8 mouse cellular contexts compared by ENCODE assay signal in the genomic region with DNA sequence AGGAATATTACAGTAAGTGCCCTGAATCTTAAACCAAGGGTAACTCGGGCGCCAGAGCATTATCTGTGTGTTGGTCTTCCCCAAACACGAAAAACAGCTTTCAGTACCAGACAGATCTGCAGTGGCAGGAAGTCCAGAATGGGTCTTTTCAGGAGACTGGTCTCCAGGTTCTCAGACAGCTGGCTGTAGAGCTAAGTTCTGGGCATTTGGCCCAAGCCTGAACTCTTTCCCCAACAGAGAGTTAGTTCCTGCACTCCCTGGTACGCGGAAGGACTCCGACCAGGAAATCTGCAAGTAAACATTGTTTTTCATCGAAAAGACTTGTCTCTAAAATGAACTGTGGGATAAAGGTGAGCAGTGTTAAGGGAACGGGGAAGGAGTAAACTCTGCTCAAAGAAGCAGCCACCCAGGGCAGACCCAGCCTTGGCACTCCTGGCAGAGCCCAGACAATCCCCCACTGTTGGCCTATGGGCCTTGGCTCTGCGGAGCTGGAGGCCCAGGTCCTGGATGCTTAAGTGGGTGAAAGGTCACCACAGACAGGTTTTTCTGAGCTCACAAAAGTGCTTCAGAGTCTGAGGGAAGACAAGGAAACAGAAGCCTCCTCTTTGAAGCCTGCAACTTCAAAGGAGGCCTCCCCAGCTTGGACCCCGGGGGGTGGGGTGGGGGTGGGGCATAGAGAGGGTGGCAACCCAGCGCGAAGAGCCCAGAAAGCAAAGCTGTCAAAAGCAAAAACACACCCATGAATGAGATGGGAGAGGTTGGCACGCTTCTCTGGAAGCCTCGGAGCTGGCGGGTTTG. TPM values are rescaled to one million over a fixed set of nuclear protein-coding genes. Genes with fewer than 3 reads are reported as not detected.
DNase-seq lines count a peak whose midpoint lies in the region; ATAC-seq and TF ChIP-seq lines count a peak whose summit lies in the region.

No protein-coding gene starts in this region.

- peaks cover 27% of the 10 kb centered on the region for H3K4me1 ChIP-seq in thymus, adult 2 months (replicated peaks; ENCODE audit: control insufficient read depth, insufficient read depth, low read length)
- peaks cover 23% of the 10 kb centered on the region for H3K4me1 ChIP-seq in heart, embryonic 11.5 days (ENCODE audit: control insufficient read depth, insufficient read depth, low read length)
- H3K4me1 ChIP-seq in liver, adult 2 months (ENCODE audit: control insufficient read depth, insufficient read depth, low read length): peaks cover 3% of the 10 kb centered on the region
- H3K4me1 ChIP-seq in neural tube, embryonic 11.5 days (ENCODE audit: control insufficient read depth, insufficient read depth, low read length): peaks cover 21% of the 10 kb centered on the region

- peak overlapping the region; percentile 78 for H3K4me2 ChIP-seq in heart, embryonic 11.5 days
- peak overlapping the region; percentile 88 for H3K4me2 ChIP-seq in neural tube, embryonic 11.5 days (ENCODE audit: low read depth)

- 37% methylated on average over 15 of the region's 15 CpGs for WGBS in thymus, adult 2 months
- whole genome bisulfite sequencing in heart, embryonic 11.5 days (ENCODE audit: insufficient replicate concordance): 27% methylated on average over 15 of the region's 15 CpGs
- WGBS in liver, adult 2 months: 5% methylated on average over 15 of the region's 15 CpGs
- 25% methylated on average over 15 of the region's 15 CpGs for WGBS in neural tube, embryonic 11.5 days

- no peak overlapping the region for H3K9ac ChIP-seq in heart, embryonic 11.5 days (ENCODE audit: low read depth, low read length)
- peak overlapping the region; percentile 45 for H3K9ac ChIP-seq in liver, adult 2 months (ENCODE audit: low read depth, low read length)
- no peak overlapping the region for H3K9ac ChIP-seq in neural tube, embryonic 11.5 days (ENCODE audit: low read length)

- no peak overlapping the region for H3K4me3 ChIP-seq in thymus, adult 2 months (ENCODE audit: control insufficient read depth, insufficient read depth, low read length)
- no peak overlapping the region for H3K4me3 ChIP-seq in heart, embryonic 11.5 days (ENCODE audit: low read depth, low read length)
- 0 out of 2 replicates have a peak overlapping the region, but pooled peaks have one; percentile 25 for H3K4me3 ChIP-seq in liver, adult 2 months (ENCODE audit: insufficient read depth, low read depth, low read length)
- no peak overlapping the region; the same call in 1 of the 2 replicates for H3K4me3 ChIP-seq in neural tube, embryonic 11.5 days (ENCODE audit: low read depth, low read length)

- ATAC-seq in heart, embryonic 11.5 days (replicated peaks; ENCODE audit: insufficient number of reproducible peaks, low FRiP score, low TSS enrichment): no peak
- ATAC-seq in neural tube, embryonic 11.5 days (ENCODE audit: insufficient read depth, low FRiP score, low TSS enrichment): no peak
- ATAC-seq in activated CD4-positive, CD25-positive, alpha-beta regulatory T cell, adult 4 months: no peak

- no peak for TF ChIP-seq CTCF in thymus, adult 2 months (IDR thresholded peaks at IDR 0.05; ENCODE audit: borderline replicate concordance, control insufficient read depth, extremely low read depth, insufficient read depth, low read length, poor library complexity)
- TF ChIP-seq CTCF in liver, adult 2 months (IDR thresholded peaks at IDR 0.05; ENCODE audit: low read depth, low read length): no peak

- H3K36me3 ChIP-seq in thymus, adult 2 months (ENCODE audit: control insufficient read depth, insufficient read depth, low read length): no peaks in the 10 kb centered on the region
- H3K36me3 ChIP-seq in heart, embryonic 11.5 days (ENCODE audit: control insufficient read depth, insufficient read depth, low read length): no peaks in the 10 kb centered on the region
- H3K36me3 ChIP-seq in liver, adult 2 months (ENCODE audit: control insufficient read depth, insufficient read depth, low read length): no peaks in the 10 kb centered on the region
- H3K36me3 ChIP-seq in neural tube, embryonic 11.5 days (ENCODE audit: control insufficient read depth, insufficient read depth, low read length): no peaks in the 10 kb centered on the region

- DNase-seq in thymus, postnatal 14 days: peak; percentile 38
- no peak for DNase-seq in thymus, adult 2 months
- DNase-seq in embryo, embryonic 9.5 days (ENCODE audit: extremely low spot score): peak; percentile 67
- DNase-seq in kidney, adult 9 months: peak; percentile 74
- peak; percentile 80 for DNase-seq in liver, adult 2 months (ENCODE audit: extremely low read depth, low read depth, low spot score)
- DNase-seq in neural tube, embryonic 11.5 days (ENCODE audit: low spot score): peak; percentile 39

- no peak for TF ChIP-seq POLR2A in thymus, adult 2 months (IDR thresholded peaks at IDR 0.05; ENCODE audit: control insufficient read depth, extremely low read depth, insufficient read depth, low read length, poor library complexity)
- 0 out of 2 replicates have a peak, but pooled peaks have one; percentile 30 for TF ChIP-seq POLR2A in liver, adult 2 months (IDR thresholded peaks at IDR 0.05; ENCODE audit: extremely low read depth, insufficient read depth, low read length)

- H3K27ac ChIP-seq in thymus, adult 2 months (ENCODE audit: control insufficient read depth, insufficient read depth, low read length): no peak overlapping the region
- H3K27ac ChIP-seq in heart, embryonic 11.5 days (ENCODE audit: low read depth, low read length): peak overlapping the region; percentile 36
- H3K27ac ChIP-seq in liver, adult 2 months (replicated peaks; ENCODE audit: insufficient read depth, low read depth, low read length): peak overlapping the region; percentile 95
- H3K27ac ChIP-seq in neural tube, embryonic 11.5 days (ENCODE audit: low read depth, low read length): 0 out of 2 replicates have a peak overlapping the region, but pooled peaks have one; percentile 54

- peaks cover 5% of the 10 kb centered on the region; the same call in 1 of the 2 replicates for H3K27me3 ChIP-seq in thymus, adult 2 months (ENCODE audit: control insufficient read depth, insufficient read depth, low read length)
- no peaks in the 10 kb centered on the region for H3K27me3 ChIP-seq in heart, embryonic 11.5 days (ENCODE audit: control insufficient read depth, insufficient read depth, low read length)
- H3K27me3 ChIP-seq in liver, adult 2 months (ENCODE audit: control insufficient read depth, insufficient read depth, low read length): no peaks in the 10 kb centered on the region
- H3K27me3 ChIP-seq in neural tube, embryonic 11.5 days (ENCODE audit: control insufficient read depth, insufficient read depth, low read length): no peaks in the 10 kb centered on the region

- peaks cover 13% of the 10 kb centered on the region; the same call in 1 of the 2 replicates for H3K79me2 ChIP-seq in liver, adult 2 months (ENCODE audit: control insufficient read depth, insufficient read depth, low read length)

- H3K9me3 ChIP-seq in heart, embryonic 11.5 days (replicated peaks; ENCODE audit: control insufficient read depth, low read length): no peaks in the 10 kb centered on the region
- H3K9me3 ChIP-seq in neural tube, embryonic 11.5 days (ENCODE audit: control insufficient read depth, low read length): no peaks in the 10 kb centered on the region

RNA-seq across cellular contexts. Expression of gene Rhob, which starts 3.7 kb away (rescaled TPM):
- polyA plus RNA-seq in thymus, adult 2 months (2012; rRNA removed): 77.3 and 91.4 TPM in 2 replicates
- polyA plus RNA-seq in heart, embryonic 11.5 days (2014; fragmentation: Nextera tagmentation; extraction: Ambion mirVana): 54.8 and 57.2 TPM in 2 replicates
- total RNA-seq in liver, adult 2 months (2014; rRNA removed): 12.8 and 25.2 TPM in 2 replicates
- polyA plus RNA-seq in liver, adult 2 months (2012; rRNA removed): 24.9 and 31.0 TPM in 2 replicates
- polyA plus RNA-seq in neural tube, embryonic 11.5 days (2014; fragmentation: Nextera tagmentation; extraction: Ambion mirVana): 91.1 and 93.1 TPM in 2 replicates
- under 1 TPM; 0.59 to 0.83 TPM for polyA plus RNA-seq in activated CD4-positive, CD25-positive, alpha-beta regulatory T cell, adult 4 months (2017; shearing (Covaris generic))

Comparison
In these comparisons a context has a peak if more than half of its experiments do, and no peak if none do; other contexts are left out.
1. RNA of gene Rhob, which starts 3.7 kb away (polyA plus RNA-seq): 91.1 to 93.1 TPM in neural tube, embryonic 11.5 days, 77.3 to 91.4 TPM in thymus, adult 2 months, 54.8 to 57.2 TPM in heart, embryonic 11.5 days and 24.9 to 31.0 TPM in liver, adult 2 months; 0.59 to 0.83 TPM in activated CD4-positive, CD25-positive, alpha-beta regulatory T cell, adult 4 months; every median in the first group is over 10 times any median in the second.